Comparison of ENCODE assay signal across 8 mouse cellular contexts in genomic region chr16:30977186-30977585, GRCm38 (mm10).
DNase-seq lines count a peak whose midpoint lies in the region; ATAC-seq lines count a peak whose summit lies in the region.

No protein-coding gene starts in this region.

- peak; percentile 93 for ATAC-seq in hindbrain, embryonic 13.5 days (ENCODE audit: low FRiP score)

- peaks cover 23% of the 10 kb centered on the region for H3K4me1 ChIP-seq in hindbrain, embryonic 13.5 days (replicated peaks)

- H3K9ac ChIP-seq in hindbrain, embryonic 13.5 days: no peak overlapping the region

- peak; percentile 96 for DNase-seq in Muller cell, postnatal 12 days (ENCODE audit: inconsistent ontology term)
- peak; percentile 99 for DNase-seq in cerebellum, postnatal 10 days
- DNase-seq in frontal cortex, postnatal 14 days (ENCODE audit: low spot score in 2 of 2): peak; percentile 85 to 91
- DNase-seq in layer of hippocampus, postnatal 25 days (ENCODE audit: extremely low spot score in 1 of 2, low spot score in 1 of 2): peak; percentile 76 to 95
- peak; percentile 96 for DNase-seq in lung, postnatal 25 days (ENCODE audit: low spot score)
- DNase-seq in retina, embryonic 14.5 days (ENCODE audit: low spot score): peak; percentile 97
- peak; percentile 97 for DNase-seq in thymus, postnatal 4 days

- H3K4me3 ChIP-seq in hindbrain, embryonic 13.5 days: no peak overlapping the region

- 4% methylated on average over 3 of the region's 3 CpGs for WGBS in hindbrain, embryonic 13.5 days

- no peaks in the 10 kb centered on the region for H3K36me3 ChIP-seq in hindbrain, embryonic 13.5 days

- 0 out of 2 replicates have a peak overlapping the region, but pooled peaks have one; percentile 16 for H3K4me2 ChIP-seq in hindbrain, embryonic 13.5 days

- 0 out of 2 replicates have a peak overlapping the region, but pooled peaks have one; percentile 44 for H3K27ac ChIP-seq in hindbrain, embryonic 13.5 days

- H3K27me3 ChIP-seq in hindbrain, embryonic 13.5 days: no peaks in the 10 kb centered on the region

- no peaks in the 10 kb centered on the region for H3K9me3 ChIP-seq in hindbrain, embryonic 13.5 days
